Mouse (Mus musculus) embryonic facial prominence, embryonic 14.5 days (tissue): Measurements from ENCODE around the gene Ttll12. TPM values are rescaled to one million over a fixed set of nuclear protein-coding genes. Genes with fewer than 3 reads are reported as not detected.

Experiments used
- ATAC-seq: fragments of 200-750 bp; cut with Nextera tagmentation; 2 replicates; pipeline ENCODE4 v1.8.0; 2017; ENCODE audit warnings: low read depth, moderate number of reproducible peaks, moderate TSS enrichment
- DNase-seq: peaks from one replicate; pipeline ENCODE4 v3.0.0-alpha.2; 2015; ENCODE audit warnings: low spot score
- H3K27ac ChIP-seq: fragments of 300-500 bp; sonication (generic); replicated peaks from 2 replicates; pipeline ENCODE4 v1.5.1; 2014; ENCODE audit warnings: low read depth, mild to moderate bottlenecking, low read length, moderate library complexity
- H3K27me3 ChIP-seq: fragments of 300-500 bp; sonication (generic); replicated peaks from 2 replicates; pipeline ENCODE4 v1.6.1; 2014; ENCODE audit warnings: low read length; ENCODE audit not compliant: control insufficient read depth, insufficient read depth
- H3K36me3 ChIP-seq: fragments of 300-500 bp; sonication (generic); 2 replicates; pipeline ENCODE4 v1.6.1; 2014; ENCODE audit warnings: low read length, mixed read lengths; ENCODE audit not compliant: control insufficient read depth, insufficient read depth
- H3K4me1 ChIP-seq: fragments of 300-500 bp; sonication (generic); 2 replicates; pipeline ENCODE4 v1.6.1; 2014; ENCODE audit warnings: antibody characterized with exemption, low read length; ENCODE audit not compliant: control insufficient read depth, insufficient read depth
- H3K4me2 ChIP-seq: fragments of 300-500 bp; sonication (generic); 2 replicates; pipeline ENCODE4 v1.6.1; 2014; ENCODE audit warnings: low read depth, mild to moderate bottlenecking, low read length, moderate library complexity, mixed read lengths
- H3K4me3 ChIP-seq: fragments of 300-500 bp; sonication (generic); 2 replicates; pipeline ENCODE4 v1.5.1; 2014; ENCODE audit warnings: low read depth, mild to moderate bottlenecking, low read length
- H3K9ac ChIP-seq: fragments of 300-500 bp; sonication (generic); 2 replicates; pipeline ENCODE4 v1.6.1; 2014; ENCODE audit warnings: low read depth, mild to moderate bottlenecking, low read length, moderate library complexity, mixed read lengths
- H3K9me3 ChIP-seq: fragments of 300-500 bp; sonication (generic); 2 replicates; pipeline ENCODE4 v1.6.1; 2016; ENCODE audit warnings: low read length; ENCODE audit not compliant: control insufficient read depth
- WGBS: fragments of 180-500 bp; shearing (Covaris S2); extraction: QIAGEN DNeasy Blood & Tissue Kit; methylation state at CpG from one replicate; pipeline ENCODE4 v1.1.7; 2014; 5-methylcytosine and 5-hydroxymethylcytosine counted together
- polyA plus RNA-seq: library from polyadenylated mRNA; unstranded; fragments of >200 nt; fragmentation: Nextera tagmentation; extraction: Ambion mirVana; gene quantifications from 2 replicates; pipeline ENCODE4 v1.2.1, GENCODE M21; 2014

Ttll12 gene
- polyA plus RNA-seq, 1 experiment from 2014 or later: 30.7 TPM

- H3K27ac ChIP-seq: peak within 1 kb of the TSS; percentile 44
- peak within 1 kb of the TSS; percentile 58 for H3K9ac ChIP-seq
- peaks cover 11% of the 10 kb centered on the region; the same call in 1 of the 2 replicates for H3K4me1 ChIP-seq
- DNase-seq (no peak), ATAC-seq (0 out of 2 replicates have a peak, but pooled peaks have one; percentile 35)
- H3K27me3 ChIP-seq: no peaks in the 10 kb centered on the region
- WGBS: under 1% methylated on average over 19 of the region's 28 CpGs
- H3K4me3 ChIP-seq: peak within 1 kb of the TSS; percentile 45
- H3K9me3 ChIP-seq: no peaks in the 10 kb centered on the region
- H3K36me3 ChIP-seq: no peaks in the 10 kb centered on the region
- peak within 1 kb of the TSS; percentile 97 for H3K4me2 ChIP-seq
These were observed 31.6 kb downstream of the Ttll12 start, which contains the start of the genes Tspo and Mcat for GRCm38 (mm10) chr15:83563327-83563856. Gene Tspo, plus strand, starts transcription at chr15:83563592. Gene Mcat, minus strand, starts transcription at chr15:83563787.

DNA sequence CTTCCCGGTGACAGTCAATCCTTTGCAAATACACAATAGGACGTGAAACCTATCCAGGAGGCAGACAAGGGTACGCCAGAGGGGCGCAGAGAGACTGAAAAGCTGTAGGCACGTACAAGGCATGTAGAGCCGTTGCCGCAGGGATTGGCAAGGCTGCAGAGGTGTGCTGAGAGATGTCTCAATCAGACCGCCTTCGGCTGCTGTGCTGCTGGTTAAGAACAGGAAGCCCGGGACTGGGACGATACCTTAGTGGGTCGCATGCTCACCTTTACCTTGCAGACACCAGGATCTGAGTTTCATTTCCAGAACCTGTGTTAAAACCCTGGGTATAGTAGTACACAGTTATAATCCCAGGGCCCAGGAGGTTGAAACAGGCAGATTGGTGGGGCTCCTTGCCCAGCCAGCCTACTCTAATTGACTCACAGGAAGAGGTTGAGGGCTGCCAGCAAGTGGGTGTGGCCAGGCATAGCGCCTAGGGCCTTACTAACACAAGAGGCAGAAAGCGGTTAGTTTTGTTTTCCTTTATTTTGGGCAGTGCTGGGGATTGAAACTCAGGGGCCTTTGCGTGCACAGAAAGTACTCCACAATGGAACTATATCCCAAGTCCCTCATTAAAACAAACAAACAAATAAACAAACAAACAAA is 32.2 kb downstream of the Ttll12 start:
- Histone ChIP-seq H3K4me3 (peak overlapping the region; percentile 45), H3K36me3 (no peaks in the 10 kb centered on the region), H3K4me1 (peaks cover 11% of the 10 kb centered on the region; the same call in 1 of the 2 replicates), H3K9ac (0 out of 2 replicates have a peak overlapping the region, but pooled peaks have one; percentile 58), H3K27ac (peak overlapping the region; percentile 44; the same call in 1 of the 2 replicates), H3K4me2 (peak overlapping the region; percentile 97), H3K9me3 (no peaks in the 10 kb centered on the region), H3K27me3 (no peaks in the 10 kb centered on the region)
- ATAC-seq: peak; percentile 81
- peak; percentile 92 for DNase-seq
- 30% methylated on average over 15 of the region's 15 CpGs for WGBS

- no peak overlapping the region for H3K4me2 ChIP-seq
- H3K4me3 ChIP-seq: no peak overlapping the region
- no peak for ATAC-seq
- H3K9me3 ChIP-seq: no peaks in the 10 kb centered on the region
- H3K27me3 ChIP-seq: no peaks in the 10 kb centered on the region
- H3K27ac ChIP-seq: no peak overlapping the region
- DNase-seq: no peak
- 39% methylated on average over 5 of the region's 5 CpGs for WGBS
- H3K36me3 ChIP-seq: no peaks in the 10 kb centered on the region
- H3K9ac ChIP-seq: no peak overlapping the region
- H3K4me1 ChIP-seq: peaks cover 11% of the 10 kb centered on the region; the same call in 1 of the 2 replicates
These were observed 33.9 kb downstream of the Ttll12 start for GRCm38 (mm10) chr15:83560941-83561477.

DNA sequence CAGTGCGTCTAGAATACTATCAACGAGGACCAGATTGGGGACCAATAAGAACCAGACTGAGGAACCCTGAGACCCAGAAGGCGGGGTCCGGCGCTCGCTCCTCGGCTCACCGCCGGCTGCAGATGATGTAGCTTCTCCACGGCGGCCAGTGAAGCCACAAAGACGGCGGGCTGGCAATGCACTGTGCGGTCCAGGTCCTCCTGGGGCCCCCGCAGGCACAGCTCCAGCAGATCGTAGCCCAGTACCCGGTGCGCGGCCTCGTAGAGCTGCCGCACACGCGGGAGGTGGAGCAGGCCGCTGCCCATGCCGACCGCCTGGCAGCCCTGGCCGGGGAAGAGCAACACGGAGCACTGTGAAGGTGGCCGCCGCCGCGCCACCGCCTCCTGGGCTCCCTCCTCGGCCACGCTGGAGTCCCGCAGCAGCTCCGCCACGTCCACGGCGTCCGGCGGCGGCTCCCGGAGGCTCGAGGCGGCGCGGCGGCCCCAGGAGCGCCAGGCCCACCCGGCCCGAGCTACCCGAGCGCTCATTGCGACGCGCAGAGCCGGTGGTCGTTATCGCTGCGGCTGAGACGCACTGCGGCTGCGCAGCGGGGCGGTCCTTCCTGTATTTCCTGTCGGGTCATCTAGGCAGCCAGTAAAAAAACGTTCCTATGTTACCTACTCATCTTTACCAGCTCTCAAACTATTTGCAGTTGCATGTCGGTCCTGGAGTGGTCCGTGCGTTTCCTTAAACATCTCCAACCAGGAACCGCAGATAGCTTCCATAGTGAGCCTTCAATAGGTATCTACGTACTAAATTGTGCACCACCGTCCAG is 39.6 kb downstream of the Ttll12 start:
- Histone ChIP-seq H3K27ac (peak overlapping the region; percentile 95), H3K9me3 (no peaks in the 10 kb centered on the region), H3K4me3 (peak overlapping the region; percentile 86), H3K36me3 (peaks cover 7% of the 10 kb centered on the region; the same call in 1 of the 2 replicates), H3K9ac (peak overlapping the region; percentile 96), H3K4me2 (peak overlapping the region; percentile 80), H3K4me1 (peaks cover 6% of the 10 kb centered on the region; the same call in 1 of the 2 replicates), H3K27me3 (no peaks in the 10 kb centered on the region)
- ATAC-seq: peak; percentile 94
- WGBS: under 1% methylated on average over 49 of the region's 74 CpGs
- DNase-seq: peak; percentile 95

DNA sequence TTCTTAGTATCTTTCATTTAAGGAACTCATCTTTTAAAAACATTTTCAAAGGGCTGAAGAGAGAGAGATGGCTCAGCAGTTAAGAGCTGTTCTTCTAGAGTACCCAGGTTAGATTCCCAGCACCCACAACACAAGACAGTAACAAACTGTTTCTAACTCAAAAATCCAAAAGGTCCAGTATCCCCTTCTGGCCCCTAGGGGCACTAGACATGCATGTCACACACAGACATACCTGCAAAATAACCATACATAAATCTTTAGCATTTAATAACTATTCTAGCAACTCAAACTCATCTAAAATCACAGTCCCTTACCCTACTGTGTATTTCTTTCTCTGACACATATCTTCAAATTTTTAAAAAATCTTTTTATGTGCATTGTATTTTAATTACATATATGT is 41.1 kb downstream of the Ttll12 start:
- Histone ChIP-seq H3K4me1 (peaks cover 6% of the 10 kb centered on the region; the same call in 1 of the 2 replicates), H3K27ac (no peak overlapping the region), H3K4me3 (no peak overlapping the region), H3K4me2 (no peak overlapping the region), H3K36me3 (peaks cover 22% of the 10 kb centered on the region), H3K27me3 (no peaks in the 10 kb centered on the region), H3K9ac (no peak overlapping the region), H3K9me3 (no peaks in the 10 kb centered on the region)
- DNase-seq (no peak), ATAC-seq (no peak)

DNA sequence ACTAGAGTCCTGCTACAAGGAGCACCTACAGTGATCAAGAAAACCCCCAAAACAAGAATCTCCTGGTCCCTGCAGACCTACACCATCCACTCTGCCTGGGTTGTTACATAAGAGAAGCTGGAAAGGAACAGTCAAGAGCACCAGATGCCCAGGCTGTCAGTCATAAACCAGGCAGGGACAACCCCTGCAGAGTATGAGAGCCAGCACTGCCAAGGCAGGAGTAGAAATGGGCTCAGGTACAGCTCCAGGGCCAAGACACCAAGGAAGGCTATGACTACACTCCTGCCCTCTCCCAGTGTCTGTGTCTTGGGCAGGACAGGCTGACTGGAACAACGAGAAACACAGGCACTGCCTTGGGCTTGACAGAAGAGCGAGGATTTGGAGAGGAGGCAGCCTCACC is 44.8 kb downstream of the Ttll12 start:
- H3K27me3 ChIP-seq: no peaks in the 10 kb centered on the region
- no peak overlapping the region for H3K4me2 ChIP-seq
- no peak for DNase-seq
- H3K4me3 ChIP-seq: no peak overlapping the region
- H3K36me3 ChIP-seq: peaks cover 58% of the 10 kb centered on the region
- peaks cover 6% of the 10 kb centered on the region; the same call in 1 of the 2 replicates for H3K4me1 ChIP-seq
- WGBS: 78% methylated on average over 2 of the region's 2 CpGs
- no peaks in the 10 kb centered on the region for H3K9me3 ChIP-seq
- H3K27ac ChIP-seq: no peak overlapping the region
- H3K9ac ChIP-seq: no peak overlapping the region
- ATAC-seq: no peak

DNA sequence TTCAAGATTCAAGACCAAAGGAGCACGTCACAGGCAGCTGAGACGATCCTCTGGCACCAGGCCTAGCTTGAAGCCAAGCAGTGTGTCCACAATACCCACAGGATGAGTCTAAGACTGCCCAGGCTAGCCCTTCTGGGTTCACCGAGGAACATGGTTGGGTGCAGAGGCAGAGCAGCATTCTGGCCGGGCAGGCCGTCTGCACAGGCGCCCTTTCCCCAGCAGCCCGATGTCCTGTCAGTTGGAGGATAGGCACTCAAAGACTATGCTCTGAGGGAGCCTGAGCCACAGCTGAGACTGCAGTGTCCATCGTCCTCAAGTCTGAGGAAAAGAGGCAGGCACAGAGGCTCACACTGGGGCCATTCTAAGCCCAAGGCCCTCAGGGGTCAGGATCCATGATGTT is 47.8 kb downstream of the Ttll12 start:
- H3K36me3 ChIP-seq: peaks cover 58% of the 10 kb centered on the region
- H3K4me1 ChIP-seq: no peaks in the 10 kb centered on the region
- WGBS: 88% methylated on average over 8 of the region's 8 CpGs

DNA sequence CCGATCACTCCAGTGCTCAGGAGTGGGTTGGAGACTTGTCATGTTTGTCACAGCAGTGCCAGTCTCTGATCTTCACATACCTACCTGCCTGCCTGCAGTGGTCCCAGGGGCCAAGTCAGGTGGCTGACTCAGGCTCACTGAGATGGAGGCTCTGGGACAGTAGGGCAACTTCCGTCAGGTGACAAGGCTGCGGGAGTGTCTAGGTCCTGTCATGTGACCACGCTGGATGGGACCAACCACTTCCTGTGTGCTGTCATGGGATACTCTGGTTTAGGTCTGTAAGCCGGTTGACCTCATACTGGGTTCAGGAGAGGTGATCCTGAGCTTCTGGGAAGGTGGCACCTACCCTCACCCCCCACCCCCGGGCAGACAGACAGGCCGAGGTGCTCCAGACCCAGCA is 48.9 kb downstream of the Ttll12 start:
- H3K27me3 ChIP-seq: no peaks in the 10 kb centered on the region
- 91% methylated on average over 6 of the region's 7 CpGs for WGBS
- peaks cover 58% of the 10 kb centered on the region for H3K36me3 ChIP-seq
- H3K4me2 ChIP-seq: no peak overlapping the region
- no peak for ATAC-seq
- no peak overlapping the region for H3K9ac ChIP-seq
- DNase-seq: no peak
- no peak overlapping the region for H3K27ac ChIP-seq
- H3K4me3 ChIP-seq: no peak overlapping the region
- no peaks in the 10 kb centered on the region for H3K4me1 ChIP-seq
- no peaks in the 10 kb centered on the region for H3K9me3 ChIP-seq

More for the DNA sequence above, 47.8 kb downstream of the Ttll12 start:
- no peaks in the 10 kb centered on the region for H3K27me3 ChIP-seq
- ATAC-seq (no peak), DNase-seq (no peak)
- H3K9me3 ChIP-seq: no peaks in the 10 kb centered on the region
- no peak overlapping the region for H3K4me3 ChIP-seq
- H3K9ac ChIP-seq: no peak overlapping the region
- no peak overlapping the region for H3K27ac ChIP-seq
- no peak overlapping the region for H3K4me2 ChIP-seq
